Mouse (Mus musculus) midbrain, embryonic 14.5 days (tissue): ENCODE measurements at regions not wholly inside any gene's neighbourhood (a gene's known extent, or its start where the extent isn't known, plus 50 kb on each side); places are given as distances from the start of the nearest gene placed in this dataset.
"Not testable (repeated sequence)": the region's sequence is repeated elsewhere in the genome, so short reads cannot be mapped to it uniquely, and the experiment has no call there.

Experiments used
- ATAC-seq: fragments of 200-750 bp; cut with Nextera tagmentation; 2 replicates; pipeline ENCODE4 v1.8.0; 2017; ENCODE audit warnings: moderate number of reproducible peaks, moderate library complexity; ENCODE audit not compliant: low FRiP score, low TSS enrichment
- DNase-seq: peaks from one replicate; pipeline ENCODE4 v3.0.0-alpha.2; 2015
- H3K27ac ChIP-seq: fragments of 300-500 bp; sonication (generic); replicated peaks from 2 replicates; pipeline ENCODE4 v1.5.1; 2014; ENCODE audit warnings: mild to moderate bottlenecking, low read depth, low read length, moderate library complexity
- H3K27me3 ChIP-seq: fragments of 300-500 bp; sonication (generic); 2 replicates; pipeline ENCODE4 v1.6.1; 2014; ENCODE audit warnings: low read length, control low read depth, mixed read lengths; ENCODE audit not compliant: control insufficient read depth, insufficient read depth
- H3K36me3 ChIP-seq: fragments of 300-500 bp; sonication (generic); 2 replicates; pipeline ENCODE4 v1.6.1; 2014; ENCODE audit warnings: low read length, control low read depth; ENCODE audit not compliant: control insufficient read depth, insufficient read depth
- H3K4me1 ChIP-seq: fragments of 300-500 bp; sonication (generic); 2 replicates; pipeline ENCODE4 v1.6.1; 2014; ENCODE audit warnings: mild to moderate bottlenecking, antibody characterized with exemption, low read length, control low read depth; ENCODE audit not compliant: control insufficient read depth, insufficient read depth
- H3K4me2 ChIP-seq: fragments of 300-500 bp; sonication (generic); 2 replicates; pipeline ENCODE4 v1.6.1; 2014; ENCODE audit warnings: mild to moderate bottlenecking, low read length, moderate library complexity
- H3K4me3 ChIP-seq: fragments of 300-500 bp; sonication (generic); replicated peaks from 2 replicates; pipeline ENCODE4 v1.5.1; 2014; ENCODE audit warnings: low read depth, low read length
- H3K9ac ChIP-seq: fragments of 300-500 bp; sonication (generic); replicated peaks from 2 replicates; pipeline ENCODE4 v1.6.1; 2014; ENCODE audit warnings: mild to moderate bottlenecking, low read length, moderate library complexity
- H3K9me3 ChIP-seq: fragments of 300-500 bp; sonication (generic); 2 replicates; pipeline ENCODE4 v1.6.1; 2016; ENCODE audit warnings: low read length, control low read depth, mixed read lengths; ENCODE audit not compliant: control insufficient read depth
- WGBS: fragments of 180-500 bp; shearing (Covaris S2); extraction: QIAGEN DNeasy Blood & Tissue Kit; methylation state at CpG from one replicate; pipeline ENCODE4 v1.1.7; 2014; 5-methylcytosine and 5-hydroxymethylcytosine counted together

DNA sequence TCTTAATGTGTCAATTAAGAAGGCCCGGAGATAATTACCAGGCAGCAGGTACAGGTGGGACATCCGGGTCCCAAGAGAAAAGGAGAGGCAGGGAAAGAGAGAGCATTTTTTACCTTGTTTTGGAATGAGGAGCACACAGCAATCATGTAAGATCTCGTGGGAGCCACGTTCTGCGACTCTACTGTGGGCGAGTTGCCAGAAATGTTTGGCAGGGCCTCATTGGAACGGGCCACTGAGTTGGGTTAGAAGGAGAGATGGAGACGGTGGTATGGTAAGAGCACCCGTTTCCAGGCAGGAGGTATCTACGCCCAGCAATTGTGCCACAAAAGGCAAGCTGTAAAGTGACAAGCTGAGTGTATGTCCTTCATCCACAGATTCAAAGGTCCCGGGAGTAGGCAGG, 579.6 kb downstream of the Brinp3 start:
- Histone ChIP-seq H3K4me1 (no peaks in the 10 kb centered on the region), H3K36me3 (no peaks in the 10 kb centered on the region), H3K4me3 (no peak overlapping the region), H3K9ac (no peak overlapping the region), H3K9me3 (no peaks in the 10 kb centered on the region), H3K27me3 (no peaks in the 10 kb centered on the region), H3K27ac (no peak overlapping the region), H3K4me2 (no peak overlapping the region)
- DNase-seq: no peak
- ATAC-seq: no peak
- 87% methylated on average over 11 of the region's 11 CpGs for WGBS

DNA sequence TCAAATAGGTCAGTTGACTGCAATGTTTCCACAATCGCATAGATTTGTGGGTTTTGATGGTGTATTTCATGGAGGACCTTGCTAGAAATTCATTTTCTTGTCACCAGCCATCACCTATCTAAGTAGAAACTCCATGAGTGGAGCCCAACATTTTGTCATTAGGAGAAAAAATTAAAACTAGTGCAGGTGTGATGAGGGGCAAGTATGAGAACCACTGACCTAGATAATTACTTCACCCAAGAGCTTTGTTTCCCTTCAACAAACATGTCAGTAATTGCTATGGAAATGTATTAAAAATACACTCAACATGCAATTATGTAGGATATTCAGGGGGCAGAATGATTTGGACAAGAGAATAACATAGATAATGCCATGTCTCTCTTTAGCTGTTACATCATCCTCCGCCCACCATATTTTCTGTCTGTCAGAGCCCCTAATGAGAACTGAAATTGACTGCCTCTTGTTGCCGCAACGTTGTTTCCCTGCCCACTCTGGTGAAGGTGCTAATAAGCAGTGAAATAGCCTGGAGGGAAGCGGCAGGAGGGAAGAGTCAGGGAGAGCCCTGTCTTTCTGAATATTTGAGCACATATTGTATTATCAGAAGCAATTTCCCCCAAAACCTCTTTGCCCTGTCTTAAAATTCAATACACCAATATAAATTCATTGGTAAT, 589.7 kb downstream of the Brinp3 start:
- DNase-seq: peak; percentile 48
- no peak for ATAC-seq
- H3K36me3 ChIP-seq: no peaks in the 10 kb centered on the region

DNA sequence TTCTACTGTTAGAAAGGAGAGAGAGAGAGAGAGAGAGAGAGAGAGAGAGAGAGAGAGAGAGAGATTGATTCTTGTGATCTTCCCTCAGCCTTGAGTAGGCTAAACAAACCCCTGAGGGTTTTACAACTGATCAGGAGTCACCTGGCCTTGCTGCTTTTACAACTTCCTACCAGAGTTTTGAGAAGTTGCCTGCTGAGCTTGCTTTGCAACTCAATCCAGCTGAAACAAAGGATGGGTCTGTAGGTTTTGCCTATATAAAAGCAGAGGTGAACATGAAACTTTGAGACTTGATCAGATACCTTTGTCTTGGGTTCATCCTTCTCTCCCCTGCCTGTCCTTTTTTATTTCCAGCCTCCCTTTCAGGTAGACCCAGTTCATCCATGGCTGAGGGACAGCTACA, 631.0 kb downstream of the Brinp3 start:
- no peak for ATAC-seq
- H3K36me3 ChIP-seq: no peaks in the 10 kb centered on the region
- no peak overlapping the region for H3K9ac ChIP-seq

More for the DNA sequence above, 589.7 kb downstream of the Brinp3 start:
- no peaks in the 10 kb centered on the region for H3K9me3 ChIP-seq
- no peak overlapping the region for H3K4me2 ChIP-seq
- H3K4me1 ChIP-seq: no peaks in the 10 kb centered on the region
- 59% methylated on average over 5 of the region's 5 CpGs for WGBS
- no peak overlapping the region for H3K27ac ChIP-seq
- no peaks in the 10 kb centered on the region for H3K27me3 ChIP-seq
- no peak overlapping the region for H3K9ac ChIP-seq
- no peak overlapping the region for H3K4me3 ChIP-seq

DNA sequence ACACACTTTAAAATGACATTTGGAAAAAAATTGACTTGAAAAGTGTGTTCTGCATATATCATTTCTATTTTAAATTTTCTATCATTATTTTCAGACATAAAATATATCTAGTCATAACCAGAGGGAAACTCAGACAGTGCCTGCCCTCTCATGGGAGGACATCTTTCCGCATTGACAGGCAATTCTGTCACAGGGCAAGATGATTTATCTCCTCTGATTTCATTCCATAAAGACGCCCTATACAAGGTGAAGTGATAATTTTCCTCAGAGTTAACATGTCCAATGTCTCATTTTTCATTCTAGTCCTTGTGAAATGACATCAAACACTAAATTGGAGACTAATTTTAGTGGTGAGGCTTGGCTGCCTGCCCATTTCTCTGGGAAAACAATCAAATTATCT, 643.6 kb downstream of the Brinp3 start:
- no peak overlapping the region for H3K4me2 ChIP-seq
- WGBS: 75% methylated on average over 2 of the region's 2 CpGs
- H3K9ac ChIP-seq: no peak overlapping the region
- no peaks in the 10 kb centered on the region for H3K4me1 ChIP-seq
- ATAC-seq (no peak), DNase-seq (no peak)
- no peak overlapping the region for H3K4me3 ChIP-seq
- H3K36me3 ChIP-seq: no peaks in the 10 kb centered on the region
- H3K9me3 ChIP-seq: no peaks in the 10 kb centered on the region
- no peaks in the 10 kb centered on the region for H3K27me3 ChIP-seq
- no peak overlapping the region for H3K27ac ChIP-seq

More for the DNA sequence above, 631.0 kb downstream of the Brinp3 start:
- no peak overlapping the region for H3K4me2 ChIP-seq
- no peak overlapping the region for H3K4me3 ChIP-seq
- no peak for DNase-seq
- no peaks in the 10 kb centered on the region for H3K27me3 ChIP-seq
- no peaks in the 10 kb centered on the region for H3K9me3 ChIP-seq
- H3K27ac ChIP-seq: no peak overlapping the region
- H3K4me1 ChIP-seq: no peaks in the 10 kb centered on the region

DNA sequence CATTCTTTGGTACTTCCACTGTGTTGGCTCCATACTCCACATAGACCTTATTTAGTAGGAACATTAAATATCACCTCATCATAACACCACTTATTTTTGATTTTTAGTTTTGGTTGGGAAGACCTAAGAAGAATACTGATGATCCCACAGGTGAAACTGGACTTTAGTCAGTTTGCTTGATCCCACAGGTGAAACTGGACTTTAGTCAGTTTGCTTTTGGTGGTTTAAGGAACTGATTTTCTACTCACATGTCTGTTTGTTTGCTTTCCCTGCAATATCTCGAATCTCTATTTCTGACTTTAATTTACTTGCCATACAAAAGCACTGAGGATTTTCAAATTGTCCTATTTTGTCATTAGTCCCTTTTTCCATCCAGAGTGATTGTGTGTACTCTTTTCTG, 680.8 kb downstream of the Brinp3 start:
- no peak overlapping the region for H3K27ac ChIP-seq
- H3K4me1 ChIP-seq: no peaks in the 10 kb centered on the region
- no peaks in the 10 kb centered on the region for H3K27me3 ChIP-seq
- no peak for DNase-seq
- no peak overlapping the region for H3K4me3 ChIP-seq
- H3K9me3 ChIP-seq: no peaks in the 10 kb centered on the region
- 85% methylated on average over 1 of the region's 1 CpGs for WGBS
- H3K9ac ChIP-seq: no peak overlapping the region
- ATAC-seq: no peak
- no peak overlapping the region for H3K4me2 ChIP-seq
- H3K36me3 ChIP-seq: no peaks in the 10 kb centered on the region

DNA sequence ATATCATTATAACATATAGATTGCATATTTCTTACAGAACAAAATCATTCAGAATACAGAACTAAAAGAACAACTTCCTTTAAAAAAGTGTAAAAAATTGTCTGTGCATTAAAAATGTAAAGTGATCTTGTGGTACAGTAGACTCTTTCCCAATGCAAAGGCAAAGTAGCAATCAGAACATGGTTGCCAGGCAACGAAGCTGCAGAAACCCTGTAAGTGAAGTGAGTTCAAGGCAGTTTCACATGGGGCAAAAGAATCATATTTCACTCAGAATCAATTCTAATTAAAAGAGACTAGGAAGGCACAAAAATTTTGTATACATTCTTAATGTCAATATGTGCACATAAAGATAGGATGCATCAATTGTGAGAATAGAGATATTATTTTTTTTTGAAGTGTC, 692.2 kb downstream of the Brinp3 start:
- no peak overlapping the region for H3K9ac ChIP-seq
- H3K27me3 ChIP-seq: no peaks in the 10 kb centered on the region
- no peaks in the 10 kb centered on the region for H3K4me1 ChIP-seq
- DNase-seq (peak; percentile 68), ATAC-seq (no peak)
- WGBS: 70% methylated on average over 1 of the region's 1 CpGs
- no peak overlapping the region for H3K4me3 ChIP-seq
- no peaks in the 10 kb centered on the region for H3K9me3 ChIP-seq
- no peak overlapping the region for H3K27ac ChIP-seq
- H3K4me2 ChIP-seq: no peak overlapping the region
- H3K36me3 ChIP-seq: no peaks in the 10 kb centered on the region

DNA sequence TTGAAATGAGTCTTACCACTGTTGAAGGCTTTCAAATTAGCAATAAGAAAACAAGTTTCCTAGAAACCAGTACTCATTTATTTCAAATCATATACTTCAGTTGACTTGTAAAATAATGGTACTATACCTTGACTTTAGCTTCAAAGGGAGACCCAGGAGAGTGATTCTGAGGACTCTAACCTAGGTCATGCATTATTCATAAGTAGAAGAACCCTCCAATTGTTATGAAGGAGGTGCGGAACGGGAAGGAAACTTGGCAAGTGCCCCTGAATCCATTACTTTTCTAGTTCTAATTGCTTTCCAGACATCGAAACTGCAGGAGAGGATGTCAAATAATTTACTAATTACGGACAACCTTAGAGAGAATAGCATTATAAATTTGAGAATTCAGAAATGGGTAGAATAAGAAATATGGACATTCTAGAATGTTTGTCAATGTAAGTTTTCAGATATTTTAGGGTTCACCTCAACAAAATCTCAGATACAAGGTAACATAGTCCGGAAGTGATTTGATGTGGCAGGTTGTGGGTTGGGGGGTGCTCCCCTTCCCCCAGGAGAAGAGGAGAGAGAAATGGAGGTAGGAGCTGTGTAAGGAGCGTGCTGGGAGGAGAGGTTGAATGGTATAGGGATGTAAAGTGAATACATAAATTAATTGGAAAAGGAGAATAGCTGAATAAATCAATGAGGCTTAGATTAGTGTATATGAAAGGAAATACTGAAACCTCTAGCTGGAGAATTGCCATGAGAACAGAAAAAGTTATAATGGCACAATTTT, 692.9 kb downstream of the Brinp3 start:
- no peaks in the 10 kb centered on the region for H3K4me1 ChIP-seq
- H3K9me3 ChIP-seq: no peaks in the 10 kb centered on the region
- no peaks in the 10 kb centered on the region for H3K36me3 ChIP-seq
- peak; percentile 29 for DNase-seq
- H3K27ac ChIP-seq: no peak overlapping the region
- 59% methylated on average over 6 of the region's 6 CpGs for WGBS
- no peak; the same call in 1 of the 2 replicates for ATAC-seq
- no peak overlapping the region for H3K9ac ChIP-seq
- H3K4me3 ChIP-seq: no peak overlapping the region
- no peak overlapping the region for H3K4me2 ChIP-seq
- no peaks in the 10 kb centered on the region for H3K27me3 ChIP-seq

DNA sequence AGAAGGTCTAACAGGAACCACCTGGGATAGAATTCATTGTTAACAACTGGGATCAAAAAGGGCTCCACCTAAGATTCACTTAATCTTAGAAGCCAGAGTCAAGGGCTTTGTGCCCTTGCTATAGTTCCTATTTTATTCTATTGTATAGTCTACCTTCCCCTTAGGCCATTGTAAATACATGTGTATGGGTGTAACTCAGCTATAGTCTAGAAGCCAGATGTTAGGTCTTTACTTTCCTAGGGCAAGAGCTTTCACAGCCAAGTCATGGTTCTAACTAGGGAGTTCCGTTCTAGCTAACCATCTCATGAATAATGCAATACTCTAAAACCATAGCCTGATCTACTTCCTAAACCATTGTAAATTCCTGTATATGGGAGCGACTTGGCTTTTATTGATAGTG, 705.4 kb downstream of the Brinp3 start:
- not testable (repeated sequence) for H3K9ac ChIP-seq, DNase-seq, H3K27me3 ChIP-seq, ATAC-seq, H3K9me3 ChIP-seq, H3K4me1 ChIP-seq, H3K27ac ChIP-seq, H3K36me3 ChIP-seq, H3K4me2 ChIP-seq, H3K4me3 ChIP-seq
- WGBS: 85% methylated on average over 2 of the region's 2 CpGs

DNA sequence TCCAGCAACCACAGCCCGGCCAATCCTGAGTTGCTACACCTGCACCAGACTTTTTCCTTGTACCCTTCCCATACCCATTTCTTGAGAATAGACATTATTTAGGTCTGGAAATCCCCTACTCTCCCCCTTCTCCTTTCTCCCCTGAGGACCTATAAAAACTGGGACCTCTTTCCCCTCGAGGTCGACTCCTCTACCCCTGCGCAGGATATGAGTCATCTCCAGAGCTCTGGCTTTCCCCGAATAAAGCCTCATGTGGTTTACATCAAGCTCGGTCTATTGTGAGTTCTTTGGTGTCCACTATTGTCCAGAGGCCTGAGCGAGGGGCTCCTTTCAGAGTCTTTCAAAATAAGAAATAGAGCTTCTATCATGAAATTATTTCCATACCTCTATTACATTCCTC, 720.3 kb downstream of the Brinp3 start:
- H3K9me3 ChIP-seq, DNase-seq, H3K9ac ChIP-seq, H3K4me1 ChIP-seq, ATAC-seq, H3K4me2 ChIP-seq, H3K4me3 ChIP-seq, H3K36me3 ChIP-seq, H3K27ac ChIP-seq, H3K27me3 ChIP-seq: not testable (repeated sequence)
- 90% methylated on average over 7 of the region's 7 CpGs for WGBS
